Mouse (Mus musculus) heart, postnatal 10 days (tissue): ENCODE results near the gene Vsig8. TPM values are rescaled to one million over a fixed set of nuclear protein-coding genes. Genes with fewer than 3 reads are reported as not detected.

Source experiments
- DNase-seq, 2 experiments: peaks; one replicate each; pipeline ENCODE4 v3.0.0; 2021
- intact Hi-C: fragments of 180-260 bp; cut with DNase I; formaldehyde crosslinking; loops from one replicate; pipeline ENCODE4 v1.15.1; 2025
- total RNA-seq, 2 experiments: library from RNA; stranded (reverse); gene quantifications; 2 replicates each; pipeline ENCODE4 v1.2.3; 2021

Vsig8 gene
- under 1 TPM in 1 of 2 experiments, not detected in 1; 0.24 TPM for total RNA-seq

GRCm38 (mm10) chr1:172555638-172556037, at the start of gene Vsig8:
TSS of gene Vsig8 (plus strand) at chr1:172555938.
- DNase-seq, result no peak

GRCm38 (mm10) chr1:172507001-172507400, 48.7 kb upstream of the Vsig8 start:
- intact Hi-C loops, result loop anchor here (10.0 kb wide), 1 partner anchor 302 kb away; the partner anchor contains the start of gene Pea15a
- peak; percentile 48 to 56 for DNase-seq

More at GRCm38 (mm10) chr1:172555638-172556037, at the start of gene Vsig8:
- intact Hi-C loops, result no loop called here

- DNase-seq, result no peak
These were observed 48.0 kb upstream of the Vsig8 start for GRCm38 (mm10) chr1:172507701-172508100.

GRCm38 (mm10) chr1:172508172-172508571, 47.6 kb upstream of the Vsig8 start:
- intact Hi-C loops, result loop anchor here (10.0 kb wide), 1 partner anchor 303 kb away; the partner anchor contains the start of gene Pea15a
- no peak for DNase-seq

More at GRCm38 (mm10) chr1:172507701-172508100, 48.0 kb upstream of the Vsig8 start:
- intact Hi-C loops, result loop anchor here (10.0 kb wide), 1 partner anchor 303 kb away; the partner anchor contains the start of gene Pea15a

GRCm38 (mm10) chr1:172509235-172509634, 46.5 kb upstream of the Vsig8 start:
- DNase-seq, result no peak
- intact Hi-C loops, result loop anchor here (10.0 kb wide), 1 partner anchor 304 kb away; the partner anchor contains the start of gene Pea15a

- DNase-seq, result no peak
- intact Hi-C loops, result loop anchor here (10.0 kb wide), 1 partner anchor 305 kb away; the partner anchor contains the start of gene Pea15a
These were observed 45.8 kb upstream of the Vsig8 start for GRCm38 (mm10) chr1:172509983-172510382.

- intact Hi-C loops, result no loop called here
- DNase-seq, result no peak
These were observed 45.2 kb upstream of the Vsig8 start for GRCm38 (mm10) chr1:172510421-172510972.

- DNase-seq, result peak; percentile 79 to 81
- intact Hi-C loops, result no loop called here
These were observed 42.8 kb upstream of the Vsig8 start for GRCm38 (mm10) chr1:172512962-172513361.

- intact Hi-C loops, result no loop called here
- peak; percentile 81 to 84 for DNase-seq
These were observed 42.1 kb upstream of the Vsig8 start for GRCm38 (mm10) chr1:172513525-172514212.

GRCm38 (mm10) chr1:172514213-172514529, 41.6 kb upstream of the Vsig8 start:
- no peak for DNase-seq
- intact Hi-C loops, result no loop called here

GRCm38 (mm10) chr1:172514551-172515268, 41.0 kb upstream of the Vsig8 start:
- intact Hi-C loops, result no loop called here

GRCm38 (mm10) chr1:172515396-172515795, 40.3 kb upstream of the Vsig8 start:
- DNase-seq, result no peak
- intact Hi-C loops, result no loop called here

More at GRCm38 (mm10) chr1:172514551-172515268, 41.0 kb upstream of the Vsig8 start:
- DNase-seq, result peak; percentile 44 to 52

GRCm38 (mm10) chr1:172518013-172518412, 37.7 kb upstream of the Vsig8 start:
- intact Hi-C loops, result no loop called here
- no peak for DNase-seq

GRCm38 (mm10) chr1:172519644-172520043, 36.1 kb upstream of the Vsig8 start:
- no peak for DNase-seq
- intact Hi-C loops, result no loop called here

GRCm38 (mm10) chr1:172520576-172521440, 34.9 kb upstream of the Vsig8 start, which contains the start of gene Cfap45:
TSS of gene Cfap45 (plus strand) at chr1:172520801.
- DNase-seq, result peak; percentile 83 to 87
- intact Hi-C loops, result no loop called here

GRCm38 (mm10) chr1:172522524-172522923, 33.2 kb upstream of the Vsig8 start:
- intact Hi-C loops, result no loop called here
- DNase-seq, result no peak

GRCm38 (mm10) chr1:172523699-172524101, 32.0 kb upstream of the Vsig8 start:
- intact Hi-C loops, result no loop called here
- peak; percentile 61 to 62 for DNase-seq

GRCm38 (mm10) chr1:172525027-172525764, 30.5 kb upstream of the Vsig8 start:
- peak; percentile 73 for DNase-seq
- intact Hi-C loops, result loop anchor here (1.0 kb wide), 1 partner anchor 24 kb away; no protein-coding TSS in a partner anchor

- no peak for DNase-seq
- intact Hi-C loops, result loop anchor here (1.0 kb wide), 1 partner anchor 25 kb away; no protein-coding TSS in a partner anchor
These were observed 29.8 kb upstream of the Vsig8 start for GRCm38 (mm10) chr1:172525971-172526370.
